Mouse (Mus musculus) neural tube, embryonic 14.5 days (tissue): ENCODE results near the gene Rad54l2. TPM values are rescaled to one million over a fixed set of nuclear protein-coding genes. Genes with fewer than 3 reads are reported as not detected.

Source experiments
- ATAC-seq: fragments of 200-750 bp; cut with Nextera tagmentation; 2 replicates; pipeline ENCODE4 v1.8.0; 2017; ENCODE audit warnings: low read depth, mild to moderate bottlenecking, moderate TSS enrichment, moderate library complexity
- H3K27ac ChIP-seq: fragments of 300-500 bp; sonication (generic); 2 replicates; pipeline ENCODE4 v1.5.1; 2014; ENCODE audit warnings: low read depth, mild to moderate bottlenecking, control low read depth, low read length, moderate library complexity, mixed read lengths
- H3K27me3 ChIP-seq: fragments of 300-500 bp; sonication (generic); 2 replicates; pipeline ENCODE4 v1.6.1; 2014; ENCODE audit warnings: low read length; ENCODE audit not compliant: control insufficient read depth, insufficient read depth
- H3K36me3 ChIP-seq: fragments of 300-500 bp; sonication (generic); 2 replicates; pipeline ENCODE4 v1.6.1; 2014; ENCODE audit warnings: low read length, mixed read lengths; ENCODE audit not compliant: control insufficient read depth, insufficient read depth
- H3K4me1 ChIP-seq: fragments of 300-500 bp; sonication (generic); 2 replicates; pipeline ENCODE4 v1.6.1; 2014; ENCODE audit warnings: low read length; ENCODE audit not compliant: control insufficient read depth, insufficient read depth
- H3K4me2 ChIP-seq: fragments of 300-500 bp; sonication (generic); 2 replicates; pipeline ENCODE4 v1.6.1; 2014; ENCODE audit warnings: mild to moderate bottlenecking, low read depth, low read length, control low read depth
- H3K4me3 ChIP-seq: fragments of 300-500 bp; sonication (generic); 2 replicates; pipeline ENCODE4 v1.5.1; 2014; ENCODE audit warnings: low read depth, low read length, control low read depth, mixed read lengths
- H3K9ac ChIP-seq: fragments of 300-500 bp; sonication (generic); replicated peaks from 2 replicates; pipeline ENCODE4 v1.6.1; 2014; ENCODE audit warnings: low read depth, mild to moderate bottlenecking, control low read depth, low read length, mixed read lengths
- H3K9me3 ChIP-seq: fragments of 300-500 bp; sonication (generic); 2 replicates; pipeline ENCODE4 v1.6.1; 2016; ENCODE audit warnings: low read length; ENCODE audit not compliant: control insufficient read depth
- WGBS: fragments of 180-500 bp; shearing (Covaris S2); extraction: QIAGEN DNeasy Blood & Tissue Kit; methylation state at CpG from one replicate; pipeline ENCODE4 v1.1.7; 2014; 5-methylcytosine and 5-hydroxymethylcytosine counted together
- polyA plus RNA-seq: library from polyadenylated mRNA; unstranded; fragments of >200 nt; fragmentation: Nextera tagmentation; extraction: Ambion mirVana; gene quantifications from 2 replicates; pipeline ENCODE4 v1.2.1, GENCODE M21; 2014

Gene Rad54l2
- polyA plus RNA-seq, 1 experiment from 2014 or later = 5.7 TPM

- no peak for ATAC-seq
- H3K4me2 ChIP-seq = no peak overlapping the region
- no peaks in the 10 kb centered on the region for H3K27me3 ChIP-seq
- H3K36me3 ChIP-seq = no peaks in the 10 kb centered on the region
- no peaks in the 10 kb centered on the region for H3K9me3 ChIP-seq
- 93% methylated on average over 3 of the region's 3 CpGs for WGBS
- H3K27ac ChIP-seq = no peak overlapping the region
- no peaks in the 10 kb centered on the region for H3K4me1 ChIP-seq
- no peak overlapping the region for H3K9ac ChIP-seq
- H3K4me3 ChIP-seq = no peak overlapping the region
Observed at GRCm38 (mm10) chr9:106770216-106770615, 18.8 kb downstream of the Rad54l2 start.

DNA sequence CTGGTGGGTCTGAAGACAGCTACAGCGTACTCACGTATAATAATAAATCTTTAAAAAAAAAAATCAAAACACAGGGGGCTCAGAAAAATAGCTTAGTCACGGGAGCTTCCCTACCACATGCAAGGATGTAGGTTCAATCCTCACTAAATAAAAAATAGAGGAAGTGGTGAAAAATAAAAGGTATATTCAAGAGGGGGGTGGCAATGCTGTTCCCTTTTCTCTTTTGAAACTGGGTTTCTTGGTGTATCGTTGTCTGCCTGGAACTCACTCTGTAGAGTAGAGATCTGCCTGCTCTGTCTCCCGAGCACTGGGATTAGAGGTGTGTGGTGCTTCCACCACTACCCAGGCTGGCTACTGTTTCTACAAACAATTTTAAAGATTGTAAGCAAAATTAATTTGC lies 19.2 kb downstream of the Rad54l2 start:
- Histone ChIP-seq H3K4me3 (no peak overlapping the region), H3K36me3 (no peaks in the 10 kb centered on the region), H3K4me2 (no peak overlapping the region), H3K27me3 (no peaks in the 10 kb centered on the region), H3K4me1 (no peaks in the 10 kb centered on the region), H3K27ac (no peak overlapping the region), H3K9me3 (no peaks in the 10 kb centered on the region), H3K9ac (no peak overlapping the region)
- WGBS = 93% methylated on average over 5 of the region's 5 CpGs
- no peak for ATAC-seq

DNA sequence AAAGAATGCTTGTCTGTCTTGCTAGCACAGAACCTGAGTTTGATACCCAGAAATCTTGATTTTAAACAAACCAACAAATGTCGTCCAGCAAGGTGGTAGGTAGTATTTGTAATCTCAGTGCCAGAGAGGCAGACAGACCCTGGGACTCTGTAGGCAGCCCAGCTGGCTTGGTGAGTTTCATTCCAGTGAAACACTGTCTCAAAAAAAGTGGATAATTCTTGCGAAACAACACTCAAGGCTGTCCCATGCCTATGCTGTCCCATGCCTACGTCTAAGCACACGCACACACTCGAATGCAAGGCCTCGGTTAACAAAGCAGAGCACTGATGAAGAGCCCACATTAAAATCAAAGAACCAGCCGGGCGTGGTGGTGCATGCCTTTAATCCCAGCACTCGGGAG lies 32.6 kb downstream of the Rad54l2 start:
- H3K36me3 ChIP-seq = peaks cover 4% of the 10 kb centered on the region; the same call in 1 of the 2 replicates
- H3K4me1 ChIP-seq = no peaks in the 10 kb centered on the region
- no peaks in the 10 kb centered on the region for H3K9me3 ChIP-seq
- no peak overlapping the region for H3K27ac ChIP-seq
- no peak for ATAC-seq
- H3K4me2 ChIP-seq = no peak overlapping the region
- WGBS = 98% methylated on average over 9 of the region's 9 CpGs
- no peak overlapping the region for H3K4me3 ChIP-seq
- no peaks in the 10 kb centered on the region for H3K27me3 ChIP-seq
- H3K9ac ChIP-seq = no peak overlapping the region

DNA sequence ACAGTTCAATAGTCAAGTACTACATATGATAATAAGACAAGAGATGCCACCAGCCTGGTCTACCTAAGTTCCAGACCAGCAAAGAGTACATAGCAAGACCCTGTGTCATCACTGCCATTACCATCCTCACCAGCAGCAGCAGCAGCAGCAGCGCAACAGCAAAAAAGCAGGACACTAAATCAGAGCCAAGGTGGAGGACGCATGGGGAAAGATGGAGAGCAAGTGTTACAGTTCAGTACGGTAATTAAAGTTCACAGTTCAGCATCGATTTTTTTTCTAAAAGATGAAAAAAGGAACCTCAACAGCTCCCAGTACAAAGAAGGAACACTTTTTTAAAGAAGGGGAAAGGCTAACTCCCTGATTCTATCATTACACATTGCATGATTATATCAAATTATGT lies 33.2 kb downstream of the Rad54l2 start:
- Histone ChIP-seq H3K27ac (no peak overlapping the region), H3K4me1 (no peaks in the 10 kb centered on the region), H3K9ac (no peak overlapping the region), H3K4me2 (no peak overlapping the region), H3K36me3 (peaks cover 4% of the 10 kb centered on the region; the same call in 1 of the 2 replicates), H3K27me3 (no peaks in the 10 kb centered on the region), H3K9me3 (no peaks in the 10 kb centered on the region), H3K4me3 (no peak overlapping the region)
- 86% methylated on average over 4 of the region's 4 CpGs for WGBS
- ATAC-seq = no peak

GRCm38 (mm10) chr9:106754311-106754710 lies 34.7 kb downstream of the Rad54l2 start:
- Histone ChIP-seq H3K27me3 (no peaks in the 10 kb centered on the region), H3K36me3 (peaks cover 4% of the 10 kb centered on the region; the same call in 1 of the 2 replicates), H3K27ac (no peak overlapping the region), H3K9me3 (no peaks in the 10 kb centered on the region), H3K9ac (no peak overlapping the region), H3K4me2 (no peak overlapping the region), H3K4me1 (no peaks in the 10 kb centered on the region), H3K4me3 (no peak overlapping the region)
- 97% methylated on average over 2 of the region's 2 CpGs for WGBS
- no peak for ATAC-seq

- no peak for ATAC-seq
- 95% methylated on average over 5 of the region's 5 CpGs for WGBS
- H3K9ac ChIP-seq = no peak overlapping the region
- H3K36me3 ChIP-seq = peaks cover 4% of the 10 kb centered on the region; the same call in 1 of the 2 replicates
- H3K9me3 ChIP-seq = no peaks in the 10 kb centered on the region
- H3K4me2 ChIP-seq = no peak overlapping the region
- H3K4me1 ChIP-seq = no peaks in the 10 kb centered on the region
- no peak overlapping the region for H3K4me3 ChIP-seq
- no peak overlapping the region for H3K27ac ChIP-seq
- H3K27me3 ChIP-seq = no peaks in the 10 kb centered on the region
Observed at GRCm38 (mm10) chr9:106752135-106752534, 36.9 kb downstream of the Rad54l2 start.

DNA sequence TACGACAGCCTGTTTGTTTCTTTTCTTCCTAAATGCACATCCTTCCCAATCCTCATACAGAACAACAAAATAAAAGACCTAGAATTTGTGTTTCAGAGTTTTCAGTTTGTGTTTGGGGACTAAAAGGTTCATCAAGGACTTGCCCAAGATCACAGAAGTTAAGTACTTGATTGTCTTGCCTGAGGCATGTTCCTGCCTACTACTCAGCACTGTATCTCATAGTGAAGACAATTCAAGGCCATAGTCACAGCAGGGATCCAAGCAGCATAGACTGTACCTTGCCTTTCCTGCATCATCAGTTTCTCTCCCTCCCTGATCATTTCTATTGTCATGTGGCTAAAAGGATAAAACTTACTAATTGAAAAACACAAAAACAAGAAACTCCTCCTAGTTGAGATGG lies 49.0 kb downstream of the Rad54l2 start:
- no peaks in the 10 kb centered on the region for H3K36me3 ChIP-seq
- H3K9ac ChIP-seq = no peak overlapping the region
- 87% methylated on average over 1 of the region's 1 CpGs for WGBS
- ATAC-seq = no peak
- H3K27me3 ChIP-seq = no peaks in the 10 kb centered on the region
- no peak overlapping the region for H3K4me3 ChIP-seq
- no peaks in the 10 kb centered on the region for H3K9me3 ChIP-seq
- no peak overlapping the region for H3K4me2 ChIP-seq
- H3K27ac ChIP-seq = no peak overlapping the region
- H3K4me1 ChIP-seq = no peaks in the 10 kb centered on the region

- Histone ChIP-seq H3K27ac (no peak overlapping the region), H3K4me3 (no peak overlapping the region), H3K36me3 (no peaks in the 10 kb centered on the region), H3K4me1 (no peaks in the 10 kb centered on the region), H3K9ac (no peak overlapping the region), H3K27me3 (no peaks in the 10 kb centered on the region), H3K4me2 (no peak overlapping the region), H3K9me3 (no peaks in the 10 kb centered on the region)
- ATAC-seq = no peak
- 89% methylated on average over 1 of the region's 1 CpGs for WGBS
Observed at GRCm38 (mm10) chr9:106739056-106739455, 49.9 kb downstream of the Rad54l2 start.

DNA sequence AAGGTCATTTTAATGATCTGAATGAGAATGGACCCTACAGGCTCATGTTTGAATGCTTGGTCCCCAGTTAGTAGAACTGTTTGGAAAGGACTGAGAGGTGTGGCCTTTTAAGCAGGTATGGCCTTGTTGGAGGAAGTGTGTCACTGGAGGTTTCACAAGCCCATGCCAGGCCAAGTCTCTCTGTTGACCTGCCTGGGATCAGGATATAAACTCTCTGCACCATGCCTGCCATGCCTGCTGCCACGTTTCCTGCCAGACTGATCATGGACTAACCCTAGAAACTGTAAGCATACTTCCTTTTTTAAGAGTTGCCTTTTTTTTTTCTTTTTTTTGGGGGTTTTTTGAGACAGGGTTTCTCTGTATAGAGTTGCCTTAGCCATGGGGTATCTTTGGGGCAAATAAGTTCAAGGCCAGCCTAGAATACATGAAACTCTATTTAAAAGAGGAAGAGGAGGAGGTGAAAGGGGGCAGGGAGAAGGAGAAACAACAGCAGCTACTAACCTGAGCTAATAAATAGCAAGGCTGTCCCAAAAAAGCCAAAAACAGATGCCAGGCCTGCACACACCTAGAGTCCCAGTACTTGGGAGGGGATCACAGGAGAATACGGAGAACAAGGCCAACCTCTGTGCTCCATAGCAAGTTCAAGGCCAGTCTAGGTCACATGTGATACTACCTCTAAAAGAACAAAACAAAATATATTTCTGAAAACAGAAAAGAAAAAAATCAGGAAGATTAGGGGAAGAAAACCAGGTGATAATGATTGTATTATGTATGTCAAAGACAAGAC lies 50.6 kb downstream of the Rad54l2 start:
- Histone ChIP-seq H3K9ac (no peak overlapping the region), H3K4me2 (no peak overlapping the region), H3K36me3 (no peaks in the 10 kb centered on the region), H3K4me3 (no peak overlapping the region), H3K4me1 (no peaks in the 10 kb centered on the region), H3K9me3 (no peaks in the 10 kb centered on the region), H3K27me3 (no peaks in the 10 kb centered on the region), H3K27ac (no peak overlapping the region)
- no peak for ATAC-seq
- 97% methylated on average over 2 of the region's 2 CpGs for WGBS
